Mouse (Mus musculus) hindbrain, postnatal 0 days (tissue): ENCODE data around the gene Tgfbrap1. TPM values are rescaled to one million over a fixed set of nuclear protein-coding genes. Genes with fewer than 3 reads are reported as not detected.
A peak's percentile ranks its signal among the peaks of the same experiment; 100 is the strongest.
"Not testable (repeated sequence)": the region's sequence is repeated elsewhere in the genome, so short reads cannot be mapped to it uniquely, and the experiment has no call there.

Experiments used
- ATAC-seq: fragments of 200-750 bp; cut with Nextera tagmentation; 2 replicates; pipeline ENCODE4 v1.8.0; 2017; ENCODE audit warnings: mild to moderate bottlenecking, moderate TSS enrichment, moderate library complexity
- DNase-seq: peaks from one replicate; pipeline ENCODE4 v3.0.0-alpha.2; 2015; ENCODE audit warnings: low spot score
- H3K27ac ChIP-seq: fragments of 300-500 bp; sonication (generic); 2 replicates; pipeline ENCODE4 v1.5.1; 2014; ENCODE audit warnings: mild to moderate bottlenecking
- H3K27me3 ChIP-seq: fragments of 300-500 bp; sonication (generic); 2 replicates; pipeline ENCODE4 v1.6.1; 2014; ENCODE audit warnings: low read length, mixed read lengths; ENCODE audit not compliant: insufficient read depth
- H3K36me3 ChIP-seq: fragments of 300-500 bp; sonication (generic); 2 replicates; pipeline ENCODE4 v1.6.1; 2014; ENCODE audit warnings: low read length, mixed read lengths; ENCODE audit not compliant: insufficient read depth
- H3K4me1 ChIP-seq: fragments of 300-500 bp; sonication (generic); 2 replicates; pipeline ENCODE4 v1.6.1; 2014; ENCODE audit warnings: antibody characterized with exemption, low read length, mixed read lengths; ENCODE audit not compliant: insufficient read depth
- H3K4me2 ChIP-seq: fragments of 300-500 bp; sonication (generic); 2 replicates; pipeline ENCODE4 v1.6.1; 2014; ENCODE audit warnings: low read depth, mild to moderate bottlenecking, low read length, moderate library complexity, mixed read lengths
- H3K4me3 ChIP-seq: fragments of 300-500 bp; sonication (generic); 2 replicates; pipeline ENCODE4 v1.5.1; 2014; ENCODE audit warnings: low read length
- H3K9ac ChIP-seq: fragments of 300-500 bp; sonication (generic); replicated peaks from 2 replicates; pipeline ENCODE4 v1.6.1; 2014; ENCODE audit warnings: mild to moderate bottlenecking, low read length, moderate library complexity, mixed read lengths
- H3K9me3 ChIP-seq: fragments of 300-500 bp; sonication (generic); 2 replicates; pipeline ENCODE4 v1.6.1; 2016; ENCODE audit warnings: low read length, mixed read lengths
- CTCF ChIP-seq: IDR thresholded peaks from 2 replicates; pipeline ENCODE4 v1.5.1; 2016; ENCODE audit warnings: antibody characterized with exemption, control low read depth, low read depth
- WGBS: fragments of 180-500 bp; shearing (Covaris S2); extraction: QIAGEN DNeasy Blood & Tissue Kit; methylation state at CpG from one replicate; pipeline ENCODE4 v1.1.7; 2014; 5-methylcytosine and 5-hydroxymethylcytosine counted together
- polyA plus RNA-seq: library from polyadenylated mRNA; unstranded; fragments of >200 nt; fragmentation: Nextera tagmentation; extraction: Ambion mirVana; gene quantifications from 2 replicates; pipeline ENCODE4 v1.2.1, GENCODE M21; 2015
- total RNA-seq: library from RNA; depleted of rRNA; stranded (reverse); fragments of >200 nt; gene quantifications from 2 replicates; pipeline ENCODE4 v1.2.3, GENCODE M21; 2014

The Tgfbrap1 gene
- total and polyA plus RNA-seq, 2 experiments from 2014 or later: 13.6 to 42.1 TPM

GRCm38 (mm10) chr1:43141555-43141961 lies 43.1 kb upstream of the Tgfbrap1 start:
- H3K27ac ChIP-seq: no peak overlapping the region
- no peak overlapping the region for H3K9ac ChIP-seq
- H3K4me2 ChIP-seq: no peak overlapping the region
- H3K4me1 ChIP-seq: no peaks in the 10 kb centered on the region
- no peak overlapping the region for H3K4me3 ChIP-seq
- no peaks in the 10 kb centered on the region for H3K9me3 ChIP-seq
- no peaks in the 10 kb centered on the region for H3K27me3 ChIP-seq
- H3K36me3 ChIP-seq: no peaks in the 10 kb centered on the region
- TF ChIP-seq CTCF: no peak
- DNase-seq (peak; percentile 49), ATAC-seq (peak; percentile 25; the same call in 1 of the 2 replicates)
- WGBS: 57% methylated on average over 11 of the region's 11 CpGs

GRCm38 (mm10) chr1:43139587-43140266 lies 41.3 kb upstream of the Tgfbrap1 start:
- no peaks in the 10 kb centered on the region for H3K4me1 ChIP-seq
- H3K27ac ChIP-seq: no peak overlapping the region
- ATAC-seq (peak; percentile 84), DNase-seq (peak; percentile 94)
- no peaks in the 10 kb centered on the region for H3K27me3 ChIP-seq
- no peaks in the 10 kb centered on the region for H3K36me3 ChIP-seq
- H3K4me3 ChIP-seq: no peak overlapping the region
- H3K9me3 ChIP-seq: no peaks in the 10 kb centered on the region
- no peak overlapping the region for H3K9ac ChIP-seq
- peak; percentile 98 for TF ChIP-seq CTCF
- no peak overlapping the region for H3K4me2 ChIP-seq
- 50% methylated on average over 8 of the region's 8 CpGs for WGBS

- Histone ChIP-seq H3K9ac (no peak overlapping the region), H3K27ac (no peak overlapping the region)
- TF ChIP-seq CTCF: peak; percentile 46
Observed at GRCm38 (mm10) chr1:43138268-43138812, 39.9 kb upstream of the Tgfbrap1 start.

GRCm38 (mm10) chr1:43137334-43137733 lies 38.9 kb upstream of the Tgfbrap1 start:
- H3K27ac ChIP-seq: no peak overlapping the region
- TF ChIP-seq CTCF: no peak
- no peaks in the 10 kb centered on the region for H3K36me3 ChIP-seq
- DNase-seq (no peak), ATAC-seq (no peak)
- H3K4me3 ChIP-seq: no peak overlapping the region
- no peak overlapping the region for H3K9ac ChIP-seq
- H3K9me3 ChIP-seq: no peaks in the 10 kb centered on the region
- no peak overlapping the region for H3K4me2 ChIP-seq
- no peaks in the 10 kb centered on the region for H3K27me3 ChIP-seq
- WGBS: 86% methylated on average over 5 of the region's 5 CpGs
- H3K4me1 ChIP-seq: no peaks in the 10 kb centered on the region

More at GRCm38 (mm10) chr1:43138268-43138812, 39.9 kb upstream of the Tgfbrap1 start:
- Histone ChIP-seq H3K4me2 (no peak overlapping the region), H3K4me1 (no peaks in the 10 kb centered on the region), H3K4me3 (no peak overlapping the region), H3K27me3 (no peaks in the 10 kb centered on the region), H3K36me3 (no peaks in the 10 kb centered on the region), H3K9me3 (no peaks in the 10 kb centered on the region)
- ATAC-seq: no peak
- 69% methylated on average over 15 of the region's 15 CpGs for WGBS
- no peak for DNase-seq

GRCm38 (mm10) chr1:43136488-43137029 lies 38.1 kb upstream of the Tgfbrap1 start:
- not testable (repeated sequence) for H3K27me3 ChIP-seq, H3K36me3 ChIP-seq, H3K4me3 ChIP-seq, H3K27ac ChIP-seq, H3K4me2 ChIP-seq, H3K9me3 ChIP-seq, H3K9ac ChIP-seq, ATAC-seq, H3K4me1 ChIP-seq, DNase-seq
- 79% methylated on average over 2 of the region's 2 CpGs for WGBS

- DNase-seq (no peak), ATAC-seq (no peak)
- no peak overlapping the region for H3K9ac ChIP-seq
- no peak overlapping the region for H3K4me3 ChIP-seq
- H3K27ac ChIP-seq: no peak overlapping the region
- no peak for TF ChIP-seq CTCF
- H3K4me2 ChIP-seq: no peak overlapping the region
- H3K4me1 ChIP-seq: no peaks in the 10 kb centered on the region
- H3K36me3 ChIP-seq: no peaks in the 10 kb centered on the region
- H3K27me3 ChIP-seq: no peaks in the 10 kb centered on the region
- H3K9me3 ChIP-seq: 0 out of 2 replicates have a peak, but pooled peaks cover 2% of the 10 kb centered on the region
- WGBS: 87% methylated on average over 9 of the region's 9 CpGs
Observed at GRCm38 (mm10) chr1:43131591-43131990, 33.2 kb upstream of the Tgfbrap1 start.
